Mouse (Mus musculus) forebrain, embryonic 14.5 days (tissue): ENCODE data around the gene Pgc. TPM values are rescaled to one million over a fixed set of nuclear protein-coding genes. Genes with fewer than 3 reads are reported as not detected.

ENCODE experiments used
- ATAC-seq: fragments of 200-750 bp; cut with Nextera tagmentation; 2 replicates; pipeline ENCODE4 v1.8.0; 2017; ENCODE audit warnings: mild to moderate bottlenecking, moderate library complexity
- DNase-seq: peaks from one replicate; pipeline ENCODE4 v3.0.0-alpha.2; 2015; ENCODE audit warnings: low spot score
- H3K27ac ChIP-seq: fragments of 300-500 bp; sonication (generic); 2 replicates; pipeline ENCODE4 v1.5.1; 2014; ENCODE audit warnings: low read depth, mild to moderate bottlenecking, control low read depth, low read length, moderate library complexity
- H3K27me3 ChIP-seq: fragments of 300-500 bp; sonication (generic); replicated peaks from 2 replicates; pipeline ENCODE4 v1.6.1; 2014; ENCODE audit warnings: low read length, control low read depth, mixed read lengths; ENCODE audit not compliant: control insufficient read depth, insufficient read depth
- H3K36me3 ChIP-seq: fragments of 300-500 bp; sonication (generic); 2 replicates; pipeline ENCODE4 v1.6.1; 2014; ENCODE audit warnings: low read length, control low read depth; ENCODE audit not compliant: control insufficient read depth, insufficient read depth
- H3K4me1 ChIP-seq: fragments of 300-500 bp; sonication (generic); 2 replicates; pipeline ENCODE4 v1.6.1; 2014; ENCODE audit warnings: antibody characterized with exemption, low read length, control low read depth; ENCODE audit not compliant: control insufficient read depth, insufficient read depth
- H3K4me2 ChIP-seq: fragments of 300-500 bp; sonication (generic); 2 replicates; pipeline ENCODE4 v1.6.1; 2014; ENCODE audit warnings: mild to moderate bottlenecking, control low read depth, low read length
- H3K4me3 ChIP-seq: fragments of 300-500 bp; sonication (generic); 2 replicates; pipeline ENCODE4 v1.5.1; 2014; ENCODE audit warnings: low read depth, low read length, control low read depth
- H3K9ac ChIP-seq: fragments of 300-500 bp; sonication (generic); 2 replicates; pipeline ENCODE4 v1.6.1; 2014; ENCODE audit warnings: mild to moderate bottlenecking, low read length, control low read depth, moderate library complexity
- H3K9me3 ChIP-seq: fragments of 300-500 bp; sonication (generic); replicated peaks from 2 replicates; pipeline ENCODE4 v1.6.1; 2016; ENCODE audit warnings: low read length, control low read depth, mixed read lengths; ENCODE audit not compliant: control insufficient read depth
- WGBS: fragments of 180-500 bp; shearing (Covaris S2); extraction: QIAGEN DNeasy Blood & Tissue Kit; methylation state at CpG from one replicate; pipeline ENCODE4 v1.1.7; 2014; 5-methylcytosine and 5-hydroxymethylcytosine counted together
- polyA plus RNA-seq: library from polyadenylated mRNA; unstranded; fragments of >200 nt; fragmentation: Nextera tagmentation; extraction: Ambion mirVana; gene quantifications from 2 replicates; pipeline ENCODE4 v1.2.1, GENCODE M21; 2014

Pgc gene
- polyA plus RNA-seq, 1 experiment from 2014 or later, result not detected

DNA sequence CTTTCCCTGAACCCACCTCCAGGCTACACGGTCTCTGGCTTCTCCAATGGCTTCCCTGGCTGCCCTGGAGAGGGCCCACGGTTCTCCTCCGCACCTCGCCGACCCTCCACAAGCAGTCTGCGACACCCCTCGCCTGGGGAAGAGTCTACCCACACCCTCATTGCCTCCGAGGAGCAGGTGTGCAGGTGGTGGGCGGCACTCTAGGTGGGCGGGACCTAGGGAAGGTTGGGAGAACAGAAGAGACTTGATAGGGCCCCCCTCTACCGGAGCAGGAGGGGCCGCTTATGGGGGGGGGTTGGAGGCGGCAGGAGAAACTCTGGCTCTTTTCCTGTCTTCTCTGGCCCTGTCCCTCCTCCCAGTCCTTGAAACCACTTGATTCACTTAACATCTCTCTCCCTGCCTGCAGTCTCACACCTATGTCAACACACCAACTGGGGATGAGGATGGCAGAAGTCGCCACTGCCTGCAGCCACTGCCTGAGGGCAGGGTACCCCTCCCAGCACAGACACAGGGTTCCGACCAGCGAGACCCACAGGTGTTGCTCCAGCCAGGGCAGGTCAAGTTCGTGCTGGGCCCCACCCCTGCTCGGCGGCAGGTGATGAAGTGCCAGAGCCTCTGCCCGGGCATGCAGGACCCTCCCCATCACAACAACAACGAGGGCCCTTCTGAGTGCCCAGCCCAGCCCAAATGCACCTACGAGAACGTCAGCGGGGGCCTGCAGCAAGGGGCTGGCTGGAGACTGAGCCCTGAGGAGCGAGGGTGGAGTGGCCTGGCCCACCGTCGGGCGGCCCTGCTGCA is 23.9 kb upstream of the Pgc start:
- DNase-seq (no peak), ATAC-seq (no peak)
- no peak overlapping the region for H3K4me3 ChIP-seq
- no peaks in the 10 kb centered on the region for H3K4me1 ChIP-seq
- peaks cover 17% of the 10 kb centered on the region for H3K36me3 ChIP-seq
- H3K27ac ChIP-seq, result no peak overlapping the region
- no peaks in the 10 kb centered on the region for H3K27me3 ChIP-seq
- WGBS, result 53% methylated on average over 24 of the region's 28 CpGs
- no peak overlapping the region for H3K4me2 ChIP-seq
- H3K9ac ChIP-seq, result no peak overlapping the region
- no peaks in the 10 kb centered on the region for H3K9me3 ChIP-seq

DNA sequence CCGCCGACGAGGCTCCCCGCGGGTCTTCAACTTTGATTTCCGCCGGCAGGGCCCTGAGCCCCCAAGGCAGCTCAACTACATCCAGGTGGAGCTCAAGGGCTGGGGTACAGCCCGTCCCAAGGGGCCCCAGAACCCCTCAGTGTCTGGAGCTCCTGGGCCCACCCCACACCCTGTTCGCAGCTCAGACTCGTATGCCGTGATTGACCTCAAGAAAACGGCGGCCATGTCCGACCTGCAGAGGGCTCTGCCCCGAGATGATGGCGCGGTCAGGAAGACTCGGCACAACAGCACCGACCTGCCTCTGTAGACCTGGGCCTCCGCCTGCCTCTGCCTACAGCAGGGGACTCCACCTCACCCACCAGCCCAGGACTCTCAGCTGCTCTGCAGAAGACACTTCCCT is 23.1 kb upstream of the Pgc start:
- H3K9ac ChIP-seq, result no peak overlapping the region
- H3K4me1 ChIP-seq, result no peaks in the 10 kb centered on the region
- peaks cover 17% of the 10 kb centered on the region for H3K36me3 ChIP-seq
- no peak for DNase-seq
- no peak overlapping the region for H3K4me2 ChIP-seq
- H3K27me3 ChIP-seq, result no peaks in the 10 kb centered on the region
- ATAC-seq, result no peak
- H3K4me3 ChIP-seq, result no peak overlapping the region
- H3K27ac ChIP-seq, result no peak overlapping the region
- H3K9me3 ChIP-seq, result no peaks in the 10 kb centered on the region
- 32% methylated on average over 20 of the region's 20 CpGs for WGBS

DNA sequence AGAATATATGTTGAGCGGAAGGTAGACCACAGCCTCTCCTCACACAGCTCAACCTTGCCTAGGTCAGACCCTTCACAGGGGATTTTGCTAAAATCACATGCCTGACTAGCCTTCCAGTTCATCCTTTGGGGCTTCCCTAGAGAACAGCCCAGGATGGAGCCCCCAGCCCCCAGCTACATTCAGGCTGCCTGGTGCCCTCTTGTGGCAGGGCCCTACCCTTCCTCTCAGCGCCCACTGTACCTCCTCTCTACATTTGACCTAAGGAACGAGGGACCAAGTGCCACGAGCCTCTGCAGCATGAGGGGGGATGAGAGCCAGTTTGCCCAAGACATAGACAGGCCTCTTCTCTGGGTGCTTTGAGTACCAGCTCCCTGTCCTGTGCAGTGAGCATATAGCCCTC is 21.9 kb upstream of the Pgc start:
- H3K9me3 ChIP-seq, result no peaks in the 10 kb centered on the region
- H3K27me3 ChIP-seq, result no peaks in the 10 kb centered on the region
- H3K27ac ChIP-seq, result no peak overlapping the region
- no peak overlapping the region for H3K4me2 ChIP-seq
- no peak overlapping the region for H3K4me3 ChIP-seq
- ATAC-seq, result no peak
- no peak for DNase-seq
- peaks cover 17% of the 10 kb centered on the region for H3K36me3 ChIP-seq
- no peak overlapping the region for H3K9ac ChIP-seq
- 69% methylated on average over 4 of the region's 4 CpGs for WGBS
- no peaks in the 10 kb centered on the region for H3K4me1 ChIP-seq

DNA sequence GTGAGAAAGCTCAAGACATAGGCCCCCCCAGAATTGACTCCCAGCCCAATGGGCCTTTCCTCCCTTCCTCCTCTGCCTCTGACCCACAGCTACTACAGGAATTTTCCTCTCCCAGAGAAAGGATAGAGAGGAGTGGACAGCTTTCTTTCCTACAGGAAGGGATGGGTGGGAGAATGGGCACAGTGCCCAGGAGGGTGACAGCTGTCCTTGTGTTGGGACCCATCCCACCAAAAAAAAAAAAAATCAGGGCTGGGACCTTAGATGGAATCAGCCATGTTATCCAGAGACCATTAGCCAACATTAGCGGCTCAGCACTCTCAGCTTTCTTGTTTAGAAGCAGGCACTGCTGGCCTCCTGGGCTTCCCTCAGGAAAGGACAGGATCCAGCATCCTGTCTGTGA is 20.4 kb upstream of the Pgc start:
- no peak for DNase-seq
- 60% methylated on average over 1 of the region's 1 CpGs for WGBS

DNA sequence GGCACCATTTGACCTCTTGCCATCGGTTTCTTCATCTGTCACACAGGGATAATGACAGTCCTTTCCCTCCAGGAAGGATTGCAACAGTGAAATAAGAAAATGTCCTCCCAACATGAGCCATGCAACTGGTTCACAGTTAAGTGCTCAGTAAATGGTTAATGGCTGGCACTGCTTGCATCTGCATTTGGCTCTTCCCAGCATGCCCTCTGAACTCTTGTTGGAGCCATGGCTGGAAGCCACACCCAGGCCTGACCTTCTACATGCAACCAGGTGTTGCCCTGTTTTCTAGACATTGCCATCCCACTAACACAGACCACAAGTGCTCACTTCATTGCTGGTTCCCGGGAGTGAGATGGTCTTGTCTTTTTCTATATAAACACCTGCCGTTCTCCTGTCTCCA is 18.7 kb upstream of the Pgc start:
- no peak overlapping the region for H3K4me3 ChIP-seq
- DNase-seq (no peak), ATAC-seq (no peak)
- no peaks in the 10 kb centered on the region for H3K9me3 ChIP-seq
- no peaks in the 10 kb centered on the region for H3K27me3 ChIP-seq
- H3K9ac ChIP-seq, result no peak overlapping the region
- WGBS, result 82% methylated on average over 3 of the region's 3 CpGs
- peaks cover 5% of the 10 kb centered on the region for H3K36me3 ChIP-seq
- no peak overlapping the region for H3K27ac ChIP-seq
- H3K4me2 ChIP-seq, result no peak overlapping the region
- H3K4me1 ChIP-seq, result no peaks in the 10 kb centered on the region

More for the DNA sequence above, 20.4 kb upstream of the Pgc start:
- no peak overlapping the region for H3K4me3 ChIP-seq
- peaks cover 17% of the 10 kb centered on the region for H3K36me3 ChIP-seq
- no peaks in the 10 kb centered on the region for H3K9me3 ChIP-seq
- H3K27me3 ChIP-seq, result no peaks in the 10 kb centered on the region
- H3K4me1 ChIP-seq, result no peaks in the 10 kb centered on the region
- no peak overlapping the region for H3K9ac ChIP-seq
- H3K27ac ChIP-seq, result no peak overlapping the region
- no peak overlapping the region for H3K4me2 ChIP-seq
- ATAC-seq, result no peak

DNA sequence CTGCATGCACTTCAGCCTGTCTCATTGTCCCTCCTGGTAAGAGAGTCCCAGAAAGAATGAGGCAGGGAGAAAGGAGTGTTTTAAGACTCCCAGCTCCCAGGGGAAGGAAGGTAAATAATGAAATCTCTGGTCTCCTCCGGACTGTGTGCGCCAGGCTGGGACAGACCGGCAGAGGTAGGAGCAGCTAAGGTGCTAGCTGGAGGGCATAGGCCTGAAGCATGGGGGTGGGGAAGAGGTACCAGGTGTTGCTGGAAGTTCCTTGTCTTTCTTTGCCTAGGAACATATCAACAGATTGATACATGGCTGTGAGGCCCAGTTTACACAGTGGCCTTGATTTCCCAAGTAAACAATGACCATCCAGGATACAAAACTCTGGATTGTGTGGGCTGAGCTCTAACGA is 17.7 kb upstream of the Pgc start:
- Histone ChIP-seq H3K9me3 (no peaks in the 10 kb centered on the region), H3K36me3 (no peaks in the 10 kb centered on the region), H3K27me3 (no peaks in the 10 kb centered on the region), H3K9ac (no peak overlapping the region), H3K4me1 (no peaks in the 10 kb centered on the region), H3K4me2 (no peak overlapping the region), H3K4me3 (no peak overlapping the region), H3K27ac (no peak overlapping the region)
- 72% methylated on average over 4 of the region's 4 CpGs for WGBS
- ATAC-seq (no peak), DNase-seq (no peak)

DNA sequence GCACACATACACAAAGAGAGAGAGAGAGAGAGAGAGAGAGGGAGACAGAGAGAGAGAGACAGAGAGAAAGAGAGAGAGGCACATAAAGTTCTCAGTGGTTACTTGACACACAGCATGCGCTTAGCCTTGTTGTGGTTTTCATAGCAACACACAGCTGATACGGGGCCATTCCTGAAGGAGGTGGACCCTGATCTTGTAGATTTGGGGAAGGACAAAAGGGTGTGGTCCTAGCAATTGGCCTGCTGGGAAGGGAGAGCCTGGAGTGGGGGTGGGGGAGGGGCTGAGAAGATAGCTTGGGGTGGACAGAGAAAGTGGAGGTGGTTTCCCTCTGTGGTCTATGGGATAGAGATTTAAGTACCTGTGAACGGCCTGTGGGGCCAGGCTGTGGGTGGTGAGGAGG is 16.6 kb upstream of the Pgc start:
- ATAC-seq, result no peak
- 75% methylated on average over 3 of the region's 3 CpGs for WGBS

DNA sequence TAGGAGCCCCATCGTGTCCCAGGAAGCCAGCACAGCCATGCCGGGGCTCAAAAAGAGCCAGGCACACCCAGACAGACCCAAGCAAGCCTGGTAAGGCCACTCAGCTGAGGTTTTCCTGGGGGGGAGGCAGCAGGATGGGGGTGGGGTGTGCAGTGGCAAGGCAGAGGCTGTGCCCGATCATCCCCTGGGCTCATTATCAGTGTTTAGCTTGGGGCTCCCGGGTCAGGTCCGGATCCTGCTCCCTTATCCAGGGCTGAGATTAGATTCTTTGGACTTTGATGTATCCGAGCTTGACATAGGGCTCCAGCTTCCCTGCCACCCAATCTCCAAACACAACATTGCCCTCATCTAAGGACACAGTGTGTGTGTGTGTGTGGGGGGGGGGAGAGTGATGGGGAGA is 14.8 kb upstream of the Pgc start:
- Histone ChIP-seq H3K27ac (no peak overlapping the region), H3K9me3 (no peaks in the 10 kb centered on the region), H3K9ac (no peak overlapping the region), H3K4me2 (no peak overlapping the region), H3K4me1 (no peaks in the 10 kb centered on the region), H3K36me3 (no peaks in the 10 kb centered on the region), H3K4me3 (no peak overlapping the region), H3K27me3 (no peaks in the 10 kb centered on the region)
- ATAC-seq (no peak), DNase-seq (no peak)
- 71% methylated on average over 6 of the region's 6 CpGs for WGBS

More for the DNA sequence above, 16.6 kb upstream of the Pgc start:
- no peak for DNase-seq
- H3K27ac ChIP-seq, result no peak overlapping the region
- H3K27me3 ChIP-seq, result no peaks in the 10 kb centered on the region
- no peaks in the 10 kb centered on the region for H3K9me3 ChIP-seq
- H3K4me2 ChIP-seq, result no peak overlapping the region
- H3K36me3 ChIP-seq, result no peaks in the 10 kb centered on the region
- no peak overlapping the region for H3K9ac ChIP-seq
- H3K4me3 ChIP-seq, result no peak overlapping the region
- H3K4me1 ChIP-seq, result no peaks in the 10 kb centered on the region

DNA sequence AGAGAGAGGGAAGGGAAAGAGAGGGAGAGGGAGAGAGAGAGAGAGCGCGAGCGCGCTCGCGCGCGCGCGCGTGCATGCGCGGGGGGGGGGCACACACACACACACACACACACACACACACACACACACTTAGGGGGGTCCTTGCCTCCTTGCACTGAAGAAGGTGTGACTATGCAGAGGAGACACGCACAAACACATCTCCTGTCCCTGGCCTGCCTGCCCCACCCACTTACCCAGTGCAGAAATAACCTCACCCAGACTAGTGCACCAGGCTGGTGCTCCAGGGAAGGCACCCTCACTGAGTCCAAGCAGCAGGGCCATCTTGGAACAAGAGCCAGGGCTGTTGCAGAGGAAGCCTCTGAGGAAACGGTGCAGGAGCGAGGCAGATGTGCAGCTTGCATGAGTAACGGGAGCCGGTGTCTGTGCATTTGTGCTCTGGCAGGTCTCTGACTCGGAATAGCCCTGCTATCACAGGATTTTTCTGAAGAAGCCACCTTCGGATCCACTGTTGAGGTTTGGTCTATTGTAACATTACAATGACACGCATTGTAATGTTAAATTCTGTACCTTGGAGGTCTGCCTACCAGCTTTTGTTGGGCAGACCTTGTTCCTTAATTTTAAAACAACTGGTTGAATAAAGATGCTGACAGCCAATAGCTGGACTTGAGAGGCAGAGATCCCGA is 13.6 kb upstream of the Pgc start:
- no peak overlapping the region for H3K4me3 ChIP-seq
- no peaks in the 10 kb centered on the region for H3K36me3 ChIP-seq
- DNase-seq, result no peak
- WGBS, result 64% methylated on average over 22 of the region's 22 CpGs
- no peak overlapping the region for H3K9ac ChIP-seq
- H3K4me1 ChIP-seq, result no peaks in the 10 kb centered on the region
- no peak overlapping the region for H3K27ac ChIP-seq
- H3K9me3 ChIP-seq, result no peaks in the 10 kb centered on the region
- no peak overlapping the region for H3K4me2 ChIP-seq
- H3K27me3 ChIP-seq, result no peaks in the 10 kb centered on the region
- ATAC-seq, result no peak
